Mouse (Mus musculus): ENCODE data around the gene Zfhx3. TPM values are rescaled to one million over a fixed set of nuclear protein-coding genes. Genes with fewer than 3 reads are reported as not detected.

Zfhx3 gene
- polyA plus RNA-seq, 1 experiment, result 2.5 TPM

- WGBS, result 67% methylated on average over 7 of the region's 7 CpGs
- Histone ChIP-seq H3K4me3 (ENCODE audit: insufficient read depth, low read depth, low read length) (no peak overlapping the region), H3K27ac (ENCODE audit: insufficient read depth, low read depth, low read length) (no peak overlapping the region), H3K4me1 (ENCODE audit: control insufficient read depth, insufficient read depth, low read length) (no peaks in the 10 kb centered on the region), H3K36me3 (ENCODE audit: control insufficient read depth, insufficient read depth, low read length) (no peaks in the 10 kb centered on the region), H3K27me3 (replicated peaks; ENCODE audit: control insufficient read depth, insufficient read depth, low read length) (no peaks in the 10 kb centered on the region)
- DNase-seq, result no peak
- no peak for TF ChIP-seq CTCF (conservative IDR thresholded peaks at IDR 0.05; ENCODE audit: insufficient read depth, insufficient read length, low read depth, low read length)
- TF ChIP-seq POLR2A (IDR thresholded peaks at IDR 0.05; ENCODE audit: low read depth, low read length), result no peak
These were observed 955.1 kb downstream of the Zfhx3 start for GRCm38 (mm10) chr8:108897347-108898100.

GRCm38 (mm10) chr8:108899251-108899771 lies 956.9 kb downstream of the Zfhx3 start:
- DNase-seq, result no peak
- Histone ChIP-seq H3K4me3 (ENCODE audit: insufficient read depth, low read depth, low read length) (no peak overlapping the region), H3K36me3 (ENCODE audit: control insufficient read depth, insufficient read depth, low read length) (no peaks in the 10 kb centered on the region), H3K27ac (ENCODE audit: insufficient read depth, low read depth, low read length) (no peak overlapping the region), H3K4me1 (ENCODE audit: control insufficient read depth, insufficient read depth, low read length) (no peaks in the 10 kb centered on the region), H3K27me3 (replicated peaks; ENCODE audit: control insufficient read depth, insufficient read depth, low read length) (no peaks in the 10 kb centered on the region)
- WGBS, result 85% methylated on average over 14 of the region's 14 CpGs
- TF ChIP-seq POLR2A (IDR thresholded peaks at IDR 0.05; ENCODE audit: low read depth, low read length) (no peak), CTCF (conservative IDR thresholded peaks at IDR 0.05; ENCODE audit: insufficient read depth, insufficient read length, low read depth, low read length) (no peak)

GRCm38 (mm10) chr8:108900541-108900940 lies 958.1 kb downstream of the Zfhx3 start:
- H3K27ac ChIP-seq (ENCODE audit: insufficient read depth, low read depth, low read length), result no peak overlapping the region
- TF ChIP-seq CTCF (conservative IDR thresholded peaks at IDR 0.05; ENCODE audit: insufficient read depth, insufficient read length, low read depth, low read length) (no peak), POLR2A (IDR thresholded peaks at IDR 0.05; ENCODE audit: low read depth, low read length) (no peak)
- no peaks in the 10 kb centered on the region for H3K4me1 ChIP-seq (ENCODE audit: control insufficient read depth, insufficient read depth, low read length)

GRCm38 (mm10) chr8:108901208-108901607 lies 958.8 kb downstream of the Zfhx3 start:
- Histone ChIP-seq H3K4me3 (ENCODE audit: insufficient read depth, low read depth, low read length) (no peak overlapping the region), H3K4me1 (ENCODE audit: control insufficient read depth, insufficient read depth, low read length) (no peaks in the 10 kb centered on the region), H3K27ac (ENCODE audit: insufficient read depth, low read depth, low read length) (no peak overlapping the region), H3K36me3 (ENCODE audit: control insufficient read depth, insufficient read depth, low read length) (no peaks in the 10 kb centered on the region), H3K27me3 (replicated peaks; ENCODE audit: control insufficient read depth, insufficient read depth, low read length) (no peaks in the 10 kb centered on the region)
- WGBS, result 61% methylated on average over 14 of the region's 14 CpGs
- no peak for DNase-seq
- no peak for TF ChIP-seq POLR2A (IDR thresholded peaks at IDR 0.05; ENCODE audit: low read depth, low read length)
- no peak for TF ChIP-seq CTCF (conservative IDR thresholded peaks at IDR 0.05; ENCODE audit: insufficient read depth, insufficient read length, low read depth, low read length)

More at GRCm38 (mm10) chr8:108900541-108900940, 958.1 kb downstream of the Zfhx3 start:
- Histone ChIP-seq H3K36me3 (ENCODE audit: control insufficient read depth, insufficient read depth, low read length) (no peaks in the 10 kb centered on the region), H3K4me3 (ENCODE audit: insufficient read depth, low read depth, low read length) (no peak overlapping the region), H3K27me3 (replicated peaks; ENCODE audit: control insufficient read depth, insufficient read depth, low read length) (no peaks in the 10 kb centered on the region)
- DNase-seq, result no peak
- WGBS, result 48% methylated on average over 10 of the region's 10 CpGs

GRCm38 (mm10) chr8:108903550-108903949 lies 961.1 kb downstream of the Zfhx3 start:
- WGBS, result 83% methylated on average over 15 of the region's 15 CpGs
- Histone ChIP-seq H3K4me3 (ENCODE audit: insufficient read depth, low read depth, low read length) (no peak overlapping the region), H3K27ac (ENCODE audit: insufficient read depth, low read depth, low read length) (no peak overlapping the region), H3K27me3 (replicated peaks; ENCODE audit: control insufficient read depth, insufficient read depth, low read length) (no peaks in the 10 kb centered on the region), H3K4me1 (ENCODE audit: control insufficient read depth, insufficient read depth, low read length) (no peaks in the 10 kb centered on the region), H3K36me3 (ENCODE audit: control insufficient read depth, insufficient read depth, low read length) (no peaks in the 10 kb centered on the region)
- no peak for DNase-seq
- TF ChIP-seq CTCF (conservative IDR thresholded peaks at IDR 0.05; ENCODE audit: insufficient read depth, insufficient read length, low read depth, low read length) (no peak), POLR2A (IDR thresholded peaks at IDR 0.05; ENCODE audit: low read depth, low read length) (no peak)

GRCm38 (mm10) chr8:108904288-108904971 lies 962.0 kb downstream of the Zfhx3 start:
- Histone ChIP-seq H3K27ac (ENCODE audit: insufficient read depth, low read depth, low read length) (no peak overlapping the region), H3K4me3 (ENCODE audit: insufficient read depth, low read depth, low read length) (no peak overlapping the region), H3K27me3 (replicated peaks; ENCODE audit: control insufficient read depth, insufficient read depth, low read length) (no peaks in the 10 kb centered on the region), H3K36me3 (ENCODE audit: control insufficient read depth, insufficient read depth, low read length) (no peaks in the 10 kb centered on the region), H3K4me1 (ENCODE audit: control insufficient read depth, insufficient read depth, low read length) (no peaks in the 10 kb centered on the region)
- TF ChIP-seq POLR2A (IDR thresholded peaks at IDR 0.05; ENCODE audit: low read depth, low read length) (no peak), CTCF (conservative IDR thresholded peaks at IDR 0.05; ENCODE audit: insufficient read depth, insufficient read length, low read depth, low read length) (no peak)
- WGBS, result 84% methylated on average over 11 of the region's 11 CpGs
- DNase-seq, result no peak

GRCm38 (mm10) chr8:108908066-108908465 lies 965.6 kb downstream of the Zfhx3 start:
- DNase-seq, result no peak
- H3K27ac ChIP-seq (ENCODE audit: insufficient read depth, low read depth, low read length), result no peak overlapping the region
- H3K36me3 ChIP-seq (ENCODE audit: control insufficient read depth, insufficient read depth, low read length), result no peaks in the 10 kb centered on the region
- 81% methylated on average over 9 of the region's 9 CpGs for WGBS
- H3K27me3 ChIP-seq (replicated peaks; ENCODE audit: control insufficient read depth, insufficient read depth, low read length), result no peaks in the 10 kb centered on the region
- H3K4me3 ChIP-seq (ENCODE audit: insufficient read depth, low read depth, low read length), result no peak overlapping the region
- no peaks in the 10 kb centered on the region for H3K4me1 ChIP-seq (ENCODE audit: control insufficient read depth, insufficient read depth, low read length)
- TF ChIP-seq CTCF (conservative IDR thresholded peaks at IDR 0.05; ENCODE audit: insufficient read depth, insufficient read length, low read depth, low read length) (no peak), POLR2A (IDR thresholded peaks at IDR 0.05; ENCODE audit: low read depth, low read length) (no peak)

All from kidney, adult 2 months (tissue).